Mouse (Mus musculus) lung, embryonic 15.5 days (tissue): ENCODE measurements around the gene Nfatc4. TPM values are rescaled to one million over a fixed set of nuclear protein-coding genes. Genes with fewer than 3 reads are reported as not detected.

Experiments
- ATAC-seq: fragments of 200-750 bp; cut with Nextera tagmentation; 2 replicates; pipeline ENCODE4 v1.8.0; 2017; ENCODE audit warnings: moderate number of reproducible peaks, borderline replicate concordance; ENCODE audit not compliant: low FRiP score, low TSS enrichment; ENCODE audit errors: extremely low read depth
- H3K27ac ChIP-seq: fragments of 300-500 bp; sonication (generic); 2 replicates; pipeline ENCODE4 v1.5.1; 2015; ENCODE audit warnings: moderate library complexity, mild to moderate bottlenecking, inconsistent platforms
- H3K27me3 ChIP-seq: fragments of 300-500 bp; sonication (generic); 2 replicates; pipeline ENCODE4 v1.6.1; 2015; ENCODE audit warnings: inconsistent platforms
- H3K36me3 ChIP-seq: fragments of 300-500 bp; sonication (generic); 2 replicates; pipeline ENCODE4 v1.6.1; 2015; ENCODE audit warnings: inconsistent platforms
- H3K4me1 ChIP-seq: fragments of 300-500 bp; sonication (generic); 2 replicates; pipeline ENCODE4 v1.6.1; 2015; ENCODE audit warnings: inconsistent platforms
- H3K4me2 ChIP-seq: fragments of 300-500 bp; sonication (generic); 2 replicates; pipeline ENCODE4 v1.6.1; 2015; ENCODE audit warnings: inconsistent platforms, mild to moderate bottlenecking, moderate library complexity
- H3K4me3 ChIP-seq: fragments of 300-500 bp; sonication (generic); 2 replicates; pipeline ENCODE4 v1.5.1; 2015; ENCODE audit warnings: mild to moderate bottlenecking, inconsistent platforms
- H3K9ac ChIP-seq: fragments of 300-500 bp; sonication (generic); 2 replicates; pipeline ENCODE4 v1.6.1; 2015; ENCODE audit warnings: inconsistent platforms
- H3K9me3 ChIP-seq: fragments of 300-500 bp; sonication (generic); 2 replicates; pipeline ENCODE4 v1.6.1; 2016; ENCODE audit warnings: inconsistent platforms
- WGBS: fragments of 180-500 bp; shearing (Covaris S2); methylation state at CpG from one replicate; pipeline ENCODE4 v1.1.7; 2015; 5-methylcytosine and 5-hydroxymethylcytosine counted together
- polyA plus RNA-seq: library from polyadenylated mRNA; unstranded; fragments of >200 nt; fragmentation: Nextera tagmentation; extraction: Ambion mirVana; gene quantifications from 2 replicates; pipeline ENCODE4 v1.2.1, GENCODE M21; 2015

Nfatc4 gene
- polyA plus RNA-seq, 1 experiment from 2014 or later, result 50.9 TPM

DNA sequence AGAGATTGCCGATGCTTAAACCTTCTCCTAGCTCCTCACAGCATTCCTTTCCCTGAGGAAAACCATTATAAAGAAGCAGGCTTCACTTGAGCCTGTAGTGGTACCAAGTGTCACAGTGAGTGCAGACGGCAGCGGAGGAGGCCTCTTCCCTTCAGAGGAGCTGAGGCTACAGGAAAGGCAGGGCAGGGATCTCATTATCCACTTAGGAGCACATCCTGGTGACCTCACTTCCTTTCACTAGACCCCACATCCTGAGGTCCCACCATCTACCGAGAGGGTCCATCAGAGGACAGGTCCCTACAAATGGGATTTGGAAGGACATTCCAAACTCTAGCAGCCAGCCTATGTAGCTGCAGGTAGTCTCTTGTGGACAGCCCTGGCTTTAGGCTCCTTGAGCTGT, 34.6 kb downstream of the Nfatc4 start:
- 39% methylated on average over 4 of the region's 4 CpGs for WGBS
- no peak for ATAC-seq
- Histone ChIP-seq H3K9me3 (no peaks in the 10 kb centered on the region), H3K9ac (no peak overlapping the region), H3K27me3 (no peaks in the 10 kb centered on the region), H3K4me1 (peaks cover 66% of the 10 kb centered on the region), H3K4me3 (no peak overlapping the region), H3K27ac (no peak overlapping the region), H3K36me3 (peaks cover 5% of the 10 kb centered on the region; the same call in 1 of the 2 replicates), H3K4me2 (peak overlapping the region; percentile 77)

DNA sequence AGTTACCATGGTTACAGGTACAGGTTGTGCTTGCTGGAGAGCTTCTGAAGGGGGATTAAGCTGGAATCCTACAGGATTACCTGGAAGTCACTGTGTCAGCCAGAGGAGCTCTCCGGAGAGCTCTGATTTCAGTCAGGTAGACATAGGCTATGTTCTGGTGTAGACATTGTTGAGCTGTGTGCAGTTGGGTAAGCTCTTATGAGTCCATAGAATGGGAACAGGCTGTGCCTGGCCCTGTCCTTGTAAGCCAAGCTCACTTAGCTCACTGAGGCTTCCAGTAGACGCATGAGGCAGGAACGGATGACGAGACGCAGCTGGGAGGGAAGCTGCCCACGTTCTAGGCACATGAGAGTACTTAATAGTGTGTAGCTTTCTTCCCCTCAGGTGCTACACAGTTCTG, 39.2 kb downstream of the Nfatc4 start:
- H3K36me3 ChIP-seq, result peaks cover 48% of the 10 kb centered on the region
- H3K9ac ChIP-seq, result peak overlapping the region; percentile 10; the same call in 1 of the 2 replicates
- H3K4me1 ChIP-seq, result peaks cover 53% of the 10 kb centered on the region
- no peak for ATAC-seq
- no peaks in the 10 kb centered on the region for H3K9me3 ChIP-seq
- no peaks in the 10 kb centered on the region for H3K27me3 ChIP-seq
- 53% methylated on average over 6 of the region's 6 CpGs for WGBS
- no peak overlapping the region for H3K4me3 ChIP-seq
- no peak overlapping the region for H3K4me2 ChIP-seq
- H3K27ac ChIP-seq, result no peak overlapping the region

DNA sequence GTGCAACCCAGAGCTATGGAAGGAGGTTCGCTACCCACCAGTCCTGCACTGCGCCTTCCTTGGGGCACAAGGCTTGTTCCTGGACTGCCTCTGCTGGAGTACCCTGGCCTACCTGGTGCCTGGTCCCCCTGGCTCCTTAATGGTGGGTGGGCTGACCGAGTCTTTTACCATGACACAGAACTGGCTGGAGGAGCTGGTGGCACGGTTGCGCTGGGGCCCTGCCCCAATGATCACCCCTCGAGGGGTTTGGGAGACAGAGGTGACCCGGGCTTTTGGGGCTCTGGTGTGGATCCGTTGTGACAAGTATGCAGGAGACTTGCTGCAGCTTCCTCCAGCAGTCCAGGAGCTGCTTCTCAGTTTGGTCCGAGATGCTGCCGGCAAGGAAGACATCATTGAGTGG, 40.0 kb downstream of the Nfatc4 start:
- H3K4me1 ChIP-seq, result peaks cover 45% of the 10 kb centered on the region
- 91% methylated on average over 10 of the region's 10 CpGs for WGBS
- no peak overlapping the region for H3K9ac ChIP-seq
- H3K4me3 ChIP-seq, result no peak overlapping the region
- no peak overlapping the region for H3K4me2 ChIP-seq
- H3K36me3 ChIP-seq, result peaks cover 55% of the 10 kb centered on the region
- no peaks in the 10 kb centered on the region for H3K27me3 ChIP-seq
- H3K9me3 ChIP-seq, result no peaks in the 10 kb centered on the region
- no peak overlapping the region for H3K27ac ChIP-seq
- no peak for ATAC-seq

DNA sequence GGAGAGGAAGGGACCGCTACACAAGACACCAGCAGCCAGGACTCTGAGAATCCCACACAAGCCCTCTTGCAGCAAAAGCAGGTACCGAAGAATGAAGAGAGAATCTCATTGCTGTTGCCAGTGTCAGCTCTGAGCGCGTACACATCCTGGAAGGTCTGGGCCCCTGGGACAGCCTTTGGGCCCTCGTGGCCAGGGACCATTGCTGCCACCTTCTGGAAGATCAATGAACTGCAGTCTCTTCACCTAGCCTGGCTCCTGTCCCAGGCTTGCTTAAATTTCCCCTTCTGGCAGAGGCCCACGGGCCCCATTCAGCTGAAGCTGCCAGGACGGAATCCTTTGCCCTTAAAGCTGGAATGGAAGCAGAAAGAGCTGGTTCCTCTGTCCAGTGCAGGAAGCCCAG, 40.8 kb downstream of the Nfatc4 start:
- no peak overlapping the region for H3K27ac ChIP-seq
- H3K36me3 ChIP-seq, result peaks cover 63% of the 10 kb centered on the region
- ATAC-seq, result peak; percentile 73; the same call in 1 of the 2 replicates
- WGBS, result 23% methylated on average over 7 of the region's 7 CpGs
- H3K4me2 ChIP-seq, result no peak overlapping the region
- H3K4me1 ChIP-seq, result peaks cover 38% of the 10 kb centered on the region
- H3K9ac ChIP-seq, result no peak overlapping the region
- H3K4me3 ChIP-seq, result no peak overlapping the region
- no peaks in the 10 kb centered on the region for H3K9me3 ChIP-seq
- no peaks in the 10 kb centered on the region for H3K27me3 ChIP-seq

DNA sequence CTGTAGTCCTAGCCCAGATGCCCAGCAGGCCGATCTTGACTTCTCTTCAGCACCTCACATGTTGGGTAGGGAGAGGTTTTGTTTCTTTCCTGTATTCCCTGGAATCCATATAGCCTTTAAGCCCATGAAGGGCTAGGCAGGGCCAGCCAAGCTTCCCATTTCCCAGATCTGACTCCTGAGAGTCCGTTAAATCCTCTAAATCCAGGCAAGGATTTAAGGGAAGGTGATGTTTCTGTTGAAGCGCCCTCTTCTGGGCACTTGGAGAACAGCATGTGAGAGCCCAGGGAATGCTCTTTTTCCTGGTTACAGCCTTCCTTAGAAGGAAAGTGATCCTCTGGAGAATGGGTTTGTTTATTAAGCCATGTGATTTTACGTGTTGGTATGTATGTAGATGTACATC, 44.0 kb downstream of the Nfatc4 start:
- 30% methylated on average over 4 of the region's 4 CpGs for WGBS
- peaks cover 89% of the 10 kb centered on the region for H3K36me3 ChIP-seq

DNA sequence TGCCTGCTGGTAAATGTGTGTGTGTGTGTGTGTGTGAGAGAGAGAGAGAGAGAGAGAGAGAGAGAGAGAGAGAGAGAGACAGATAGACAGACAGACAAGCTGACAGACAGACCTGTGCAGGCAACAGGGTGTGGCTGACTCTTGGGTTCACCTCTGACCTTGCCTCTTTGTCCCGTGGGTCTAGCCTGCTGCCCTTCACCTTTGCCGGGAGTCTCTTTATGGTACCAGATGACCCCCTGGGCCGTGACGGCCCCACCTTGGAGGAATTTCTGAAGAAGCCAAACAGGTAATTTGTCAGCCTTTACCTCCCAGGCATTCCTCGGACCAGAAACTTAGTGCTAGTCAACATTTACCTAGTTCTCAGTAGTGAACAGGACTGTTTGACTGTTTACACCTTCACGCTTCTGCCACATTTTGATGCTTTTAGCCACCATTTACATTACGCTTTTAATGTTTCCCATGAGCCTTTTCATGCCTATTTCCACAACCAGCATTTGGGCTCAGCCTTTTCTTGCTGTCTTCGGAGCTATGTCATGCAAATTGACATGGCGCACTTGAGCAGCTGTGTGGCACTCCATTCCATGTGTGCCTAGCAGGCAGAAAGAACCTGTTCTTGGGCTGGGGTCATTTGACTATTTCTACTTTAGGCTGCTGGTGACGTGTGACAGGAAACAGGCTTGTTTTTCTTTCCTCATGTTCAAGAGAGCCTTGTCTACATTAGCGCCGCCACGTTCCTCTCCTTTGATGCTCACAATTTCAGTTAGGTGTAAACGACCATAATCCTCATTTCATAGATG, 45.5 kb downstream of the Nfatc4 start:
- Histone ChIP-seq H3K4me3 (no peak overlapping the region), H3K27ac (no peak overlapping the region), H3K9me3 (no peaks in the 10 kb centered on the region), H3K27me3 (no peaks in the 10 kb centered on the region), H3K36me3 (peaks cover 91% of the 10 kb centered on the region), H3K9ac (no peak overlapping the region), H3K4me2 (no peak overlapping the region), H3K4me1 (peaks cover 10% of the 10 kb centered on the region)
- ATAC-seq, result no peak
- 85% methylated on average over 14 of the region's 14 CpGs for WGBS

More for the DNA sequence above, 44.0 kb downstream of the Nfatc4 start:
- ATAC-seq, result no peak
- Histone ChIP-seq H3K9me3 (no peaks in the 10 kb centered on the region), H3K4me3 (no peak overlapping the region), H3K27ac (no peak overlapping the region), H3K27me3 (no peaks in the 10 kb centered on the region), H3K4me2 (no peak overlapping the region), H3K4me1 (peaks cover 15% of the 10 kb centered on the region), H3K9ac (no peak overlapping the region)

DNA sequence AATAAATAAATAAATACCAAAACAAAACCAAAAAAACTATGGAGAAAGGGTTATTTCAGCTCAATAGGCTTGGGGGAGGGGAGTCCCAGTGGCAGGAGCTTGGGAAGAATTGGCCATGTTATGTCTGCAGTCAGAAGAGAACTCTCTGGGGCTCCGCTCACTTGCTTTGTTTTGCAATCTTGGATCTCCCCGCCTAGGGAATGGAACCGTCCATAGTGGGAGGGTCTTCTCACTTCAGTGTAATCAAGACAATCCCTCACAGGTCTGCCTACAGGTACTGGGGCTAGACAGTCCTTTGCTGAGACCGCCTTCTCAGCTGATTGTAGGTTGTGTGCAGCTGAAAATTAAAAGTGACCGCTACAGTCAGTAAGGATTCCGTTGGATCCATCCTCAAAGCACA, 46.6 kb downstream of the Nfatc4 start:
- Histone ChIP-seq H3K27ac (no peak overlapping the region), H3K36me3 (peaks cover 81% of the 10 kb centered on the region)
- WGBS, result 95% methylated on average over 6 of the region's 6 CpGs

DNA sequence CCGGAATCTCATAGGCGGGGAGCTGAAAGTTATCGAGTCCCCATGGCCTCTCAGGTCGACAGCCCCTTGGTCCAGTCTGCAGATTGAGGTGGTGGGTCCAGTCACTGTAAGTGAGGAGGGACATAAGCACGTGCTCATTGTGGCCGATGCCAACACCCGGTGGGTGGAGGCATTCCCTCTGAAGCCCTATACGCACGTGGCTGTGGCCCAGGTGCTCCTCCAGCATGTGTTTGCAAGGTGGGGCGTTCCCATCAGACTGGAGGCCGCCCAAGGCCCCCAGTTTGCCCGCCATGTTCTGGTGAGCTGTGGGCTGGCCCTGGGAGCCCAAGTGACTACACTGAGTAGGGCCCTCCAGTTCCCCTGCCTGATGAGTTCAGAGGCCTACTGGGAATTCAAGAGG, 49.1 kb downstream of the Nfatc4 start:
- WGBS, result 87% methylated on average over 12 of the region's 12 CpGs
- H3K36me3 ChIP-seq, result peaks cover 56% of the 10 kb centered on the region
- H3K4me1 ChIP-seq, result peaks cover 17% of the 10 kb centered on the region
- no peak overlapping the region for H3K9ac ChIP-seq
- H3K4me2 ChIP-seq, result no peak overlapping the region
- H3K27me3 ChIP-seq, result no peaks in the 10 kb centered on the region
- H3K4me3 ChIP-seq, result no peak overlapping the region
- H3K27ac ChIP-seq, result no peak overlapping the region
- ATAC-seq, result no peak
- H3K9me3 ChIP-seq, result no peaks in the 10 kb centered on the region

More for the DNA sequence above, 46.6 kb downstream of the Nfatc4 start:
- Histone ChIP-seq H3K27me3 (no peaks in the 10 kb centered on the region), H3K9ac (no peak overlapping the region), H3K4me1 (peaks cover 15% of the 10 kb centered on the region), H3K4me2 (no peak overlapping the region), H3K9me3 (no peaks in the 10 kb centered on the region), H3K4me3 (no peak overlapping the region)
- no peak for ATAC-seq

DNA sequence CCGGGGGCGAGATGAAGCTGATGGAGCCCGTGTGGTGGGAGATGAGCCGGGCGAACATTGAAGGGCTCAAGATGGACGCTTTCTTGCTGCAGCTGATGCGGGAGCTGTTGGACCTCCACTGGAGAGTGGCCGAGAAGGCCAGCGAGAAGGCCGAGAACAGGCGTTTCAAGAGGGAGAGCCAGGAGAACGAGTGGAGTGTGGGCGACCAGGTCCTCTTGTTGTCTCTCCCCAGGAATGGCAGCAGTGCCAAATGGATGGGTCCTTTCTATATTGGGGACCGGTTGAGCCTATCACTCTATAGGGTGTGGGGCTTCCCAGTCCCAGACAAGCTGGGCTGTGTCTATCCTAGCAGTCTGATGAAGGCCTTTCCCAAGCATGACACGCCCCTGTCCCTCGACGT, 49.6 kb downstream of the Nfatc4 start:
- Histone ChIP-seq H3K4me2 (no peak overlapping the region), H3K4me3 (no peak overlapping the region), H3K36me3 (peaks cover 52% of the 10 kb centered on the region), H3K9ac (no peak overlapping the region), H3K27ac (no peak overlapping the region), H3K9me3 (no peaks in the 10 kb centered on the region), H3K4me1 (peaks cover 22% of the 10 kb centered on the region), H3K27me3 (no peaks in the 10 kb centered on the region)
- ATAC-seq, result no peak
- WGBS, result 81% methylated on average over 17 of the region's 17 CpGs

DNA sequence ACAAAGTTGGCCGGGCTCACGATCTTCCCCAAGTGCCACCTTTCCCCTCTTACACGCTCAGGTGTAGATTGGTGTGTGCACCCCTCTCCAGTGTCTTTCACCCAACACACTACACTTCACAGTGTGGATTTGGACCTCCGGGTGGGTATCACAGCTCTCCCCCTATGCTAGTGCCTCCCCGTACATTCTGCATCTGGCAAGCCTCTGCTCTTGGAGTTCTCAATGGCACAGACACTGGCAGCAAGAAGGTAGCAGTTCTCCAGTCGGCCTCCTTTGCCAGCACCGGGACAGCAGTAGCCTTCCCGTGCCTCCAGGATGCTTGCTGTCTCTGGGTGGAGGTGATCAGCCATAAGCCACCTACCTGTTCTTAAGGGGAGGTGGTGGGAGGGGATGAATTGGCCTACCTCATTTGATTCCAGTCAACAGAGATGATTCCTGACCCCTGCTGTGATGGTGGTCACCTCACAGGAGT, 50.3 kb downstream of the Nfatc4 start:
- no peaks in the 10 kb centered on the region for H3K27me3 ChIP-seq
- no peak for ATAC-seq
- 75% methylated on average over 8 of the region's 8 CpGs for WGBS
- H3K4me1 ChIP-seq, result peaks cover 29% of the 10 kb centered on the region
- peaks cover 44% of the 10 kb centered on the region for H3K36me3 ChIP-seq
- peak overlapping the region; percentile 45; the same call in 1 of the 2 replicates for H3K4me2 ChIP-seq
- no peak overlapping the region for H3K4me3 ChIP-seq
- no peak overlapping the region for H3K9ac ChIP-seq
- no peaks in the 10 kb centered on the region for H3K9me3 ChIP-seq
- H3K27ac ChIP-seq, result no peak overlapping the region

DNA sequence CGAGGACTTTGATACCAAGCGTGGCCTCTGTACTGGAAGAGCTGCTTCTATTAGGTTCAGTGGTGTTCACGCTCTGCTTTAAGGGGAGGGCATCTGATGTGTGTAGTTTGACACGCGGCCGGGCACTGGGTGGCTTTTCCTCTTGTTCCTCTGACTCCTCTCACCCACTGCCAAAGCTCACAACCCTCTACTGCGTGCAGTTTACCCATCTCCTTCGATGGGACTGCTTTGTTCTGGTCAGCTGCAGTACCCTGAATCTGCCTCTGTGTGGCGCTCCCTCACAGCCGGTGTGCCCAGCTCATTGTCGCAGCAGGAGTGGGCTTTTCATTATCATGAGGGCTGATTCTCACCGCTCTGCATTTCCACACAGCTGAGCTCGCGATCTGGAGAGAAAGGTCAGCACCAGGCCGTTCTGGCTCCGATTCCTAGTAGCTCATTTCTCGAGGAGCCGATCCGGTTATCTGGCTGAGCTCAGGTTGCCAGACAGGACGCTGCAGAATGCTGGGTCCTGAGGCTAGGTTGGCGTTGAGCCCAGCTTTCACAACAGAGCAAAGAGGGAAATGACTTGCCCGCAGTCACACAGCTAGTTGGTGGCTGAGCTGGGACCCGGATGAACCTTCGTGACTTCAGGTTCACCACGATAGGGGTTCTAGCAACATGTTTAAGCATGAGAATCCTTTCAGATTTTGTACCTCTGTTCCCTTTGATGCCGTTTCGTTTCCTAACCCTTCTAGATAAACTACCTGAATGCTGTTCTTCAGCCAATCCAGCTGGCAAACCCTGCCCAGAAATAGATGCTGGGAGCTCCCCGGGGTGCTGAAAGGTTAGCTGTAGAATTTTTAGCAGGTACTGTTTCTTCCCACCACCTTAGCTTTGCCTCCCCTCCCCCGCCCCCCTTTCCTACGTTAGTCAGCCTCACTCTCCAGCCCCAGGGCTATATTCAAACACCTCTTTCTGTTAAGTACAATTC, 51.1 kb downstream of the Nfatc4 start:
- 13% methylated on average over 30 of the region's 30 CpGs for WGBS
- Histone ChIP-seq H3K9me3 (no peaks in the 10 kb centered on the region), H3K36me3 (peaks cover 37% of the 10 kb centered on the region), H3K4me2 (peak overlapping the region; percentile 45), H3K9ac (no peak overlapping the region), H3K4me1 (peaks cover 36% of the 10 kb centered on the region), H3K27me3 (no peaks in the 10 kb centered on the region), H3K4me3 (peak overlapping the region; percentile 20), H3K27ac (no peak overlapping the region)
- peak; percentile 32; the same call in 1 of the 2 replicates for ATAC-seq
